Mouse (Mus musculus): Measurements from ENCODE around the gene Clec14a.

Clec14a gene

GRCm38 (mm10) chr12:58268563-58269501, at the start of gene Clec14a:
Clec14a (minus strand) TSS chr12:58269290.
- DNase-seq (ENCODE audit: low read depth, low spot score): peak; percentile 80

GRCm38 (mm10) chr12:58307835-58308234, 38.7 kb upstream of the Clec14a start:
- no peak for DNase-seq (ENCODE audit: low read depth, low spot score)

- peak; percentile 73 for DNase-seq (ENCODE audit: low read depth, low spot score)
Measured at GRCm38 (mm10) chr12:58306402-58306801, 37.3 kb upstream of the Clec14a start.

- no peak for DNase-seq (ENCODE audit: low read depth, low spot score)
Measured at GRCm38 (mm10) chr12:58305567-58305966, 36.5 kb upstream of the Clec14a start.

- no peak for DNase-seq (ENCODE audit: low read depth, low spot score)
Measured at GRCm38 (mm10) chr12:58296980-58297379, 27.9 kb upstream of the Clec14a start.

GRCm38 (mm10) chr12:58285912-58286311, 16.8 kb upstream of the Clec14a start:
- DNase-seq (ENCODE audit: low read depth, low spot score): no peak

- DNase-seq (ENCODE audit: low read depth, low spot score): no peak
Measured at GRCm38 (mm10) chr12:58270520-58270919, 1.4 kb upstream of the Clec14a start.

- no peak for DNase-seq (ENCODE audit: low read depth, low spot score)
Measured at GRCm38 (mm10) chr12:58269505-58269904, 415 bp upstream of the Clec14a start.

GRCm38 (mm10) chr12:58268186-58268562, 916 bp downstream of the Clec14a start:
- DNase-seq (ENCODE audit: low read depth, low spot score): peak; percentile 57

GRCm38 (mm10) chr12:58267779-58268178, 1.3 kb downstream of the Clec14a start:
- no peak for DNase-seq (ENCODE audit: low read depth, low spot score)

- no peak for DNase-seq (ENCODE audit: low read depth, low spot score)
Measured at GRCm38 (mm10) chr12:58251901-58252300, 17.2 kb downstream of the Clec14a start.

- no peak for DNase-seq (ENCODE audit: low read depth, low spot score)
Measured at GRCm38 (mm10) chr12:58232489-58232888, 36.6 kb downstream of the Clec14a start.

- DNase-seq (ENCODE audit: low read depth, low spot score): no peak
Measured at GRCm38 (mm10) chr12:58225644-58226043, 43.4 kb downstream of the Clec14a start.

- peak; percentile 41 for DNase-seq (ENCODE audit: low read depth, low spot score)
Measured at GRCm38 (mm10) chr12:58219078-58219477, 50.0 kb downstream of the Clec14a start.

- no peak for DNase-seq (ENCODE audit: low read depth, low spot score)
Measured at GRCm38 (mm10) chr12:58216218-58216617, 52.9 kb downstream of the Clec14a start.
